Mouse (Mus musculus) erythroblast, adult 5-6 weeks (primary cell): ENCODE data around the gene Snrnp70. TPM values are rescaled to one million over a fixed set of nuclear protein-coding genes. Genes with fewer than 3 reads are reported as not detected.
"Not testable (repeated sequence)": the region's sequence is repeated elsewhere in the genome, so short reads cannot be mapped to it uniquely, and the experiment has no call there.

Experiments
- ATAC-seq: replicated peaks from 2 replicates; pipeline ENCODE4 v1.8.0; 2016; ENCODE audit warnings: moderate number of reproducible peaks, mild to moderate bottlenecking, moderate TSS enrichment, inconsistent platforms; ENCODE audit not compliant: poor library complexity, low FRiP score, severe bottlenecking
- total RNA-seq, 2 experiments: library from RNA; stranded (forward) in 1 of 2; stranded (reverse) in 1 of 2; fragments of 150-400 nt in 1 of 2; fragments of 200-764, 138-1000 nt in 1 of 2; gene quantifications; 2 replicates each; pipeline versions ENCODE4 v1.2.3 to v1.2.4; 2015 to 2017; ENCODE audit warnings: low replicate concordance in 2 of 2

Gene Snrnp70
- total RNA-seq, 2 experiments from 2014 or later: 50.5 to 169 TPM

DNA sequence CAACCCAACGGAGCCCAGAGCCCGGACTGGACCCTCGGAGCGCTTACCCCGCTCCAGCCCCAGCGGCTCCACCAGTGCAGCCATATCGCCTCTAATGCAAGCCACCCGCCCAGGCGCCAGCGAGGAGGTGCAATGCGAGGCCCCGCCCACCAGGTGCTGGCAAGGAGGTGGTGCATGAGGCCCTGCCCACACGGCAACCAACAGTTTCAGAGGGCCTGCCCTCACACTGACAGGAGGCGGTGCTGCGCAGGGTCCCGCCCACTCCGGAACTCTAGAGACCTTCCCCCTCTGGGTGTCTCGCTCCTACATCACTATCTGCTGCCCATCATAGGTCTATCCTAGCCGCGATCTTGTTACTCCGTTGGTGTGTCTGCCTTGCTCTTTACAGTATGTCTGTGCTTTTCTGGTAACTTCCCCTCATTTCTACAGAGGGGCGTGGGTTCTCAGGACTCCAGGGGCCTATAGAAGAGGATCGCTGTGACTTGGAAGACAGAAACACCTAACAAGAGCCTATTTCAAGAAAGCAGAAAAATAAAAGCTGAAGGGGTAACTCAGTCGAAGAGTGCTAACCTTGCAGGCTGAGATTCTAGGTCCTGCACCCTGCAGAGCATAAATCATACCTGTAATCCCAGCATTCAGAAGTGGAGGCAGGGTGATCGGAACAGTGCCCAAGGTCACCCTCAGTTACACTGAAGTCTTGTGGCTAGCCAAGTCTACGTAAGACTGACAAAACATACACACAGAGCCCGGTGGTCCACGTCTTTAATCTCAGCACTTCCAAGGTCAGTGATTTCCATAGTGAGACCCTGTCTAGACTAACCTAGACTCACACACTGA lies 24.8 kb downstream of the Snrnp70 start, which contains the start of gene Lin7b:
Lin7b (minus strand) TSS at position 109 of the 837 bp plus-strand sequence.
- ATAC-seq: peak; percentile 62

DNA sequence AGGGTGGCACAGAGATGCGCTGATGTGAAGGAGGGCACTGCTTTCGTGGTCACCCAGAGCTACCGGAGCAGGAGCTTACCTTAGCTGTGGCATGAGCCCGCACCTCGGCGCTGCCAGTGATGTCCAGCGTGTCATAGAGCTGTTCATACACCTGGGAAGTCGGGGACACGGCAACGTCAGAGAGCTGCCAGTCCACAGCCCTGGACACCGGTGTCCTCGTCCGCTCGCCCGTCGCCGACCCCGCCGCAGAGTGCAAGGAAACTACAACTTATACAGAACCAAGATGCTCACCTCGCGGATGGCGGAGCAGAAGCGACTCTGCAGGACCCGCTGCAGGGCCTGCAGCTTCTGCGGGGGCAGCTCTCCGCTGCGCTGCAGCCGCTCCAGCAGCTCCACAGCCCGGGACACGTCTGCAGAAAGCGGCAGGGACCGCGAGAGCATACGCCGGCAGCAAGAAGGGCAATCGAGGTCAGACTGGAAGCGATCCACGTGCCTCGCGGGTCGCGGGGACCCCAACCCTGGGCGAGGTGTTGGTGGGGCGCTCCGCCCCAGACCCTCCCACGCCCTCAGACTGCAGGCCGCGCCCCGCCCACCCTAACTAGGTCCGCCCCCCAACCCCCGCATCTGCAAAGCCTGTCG lies 25.6 kb downstream of the Snrnp70 start:
- ATAC-seq: no peak

DNA sequence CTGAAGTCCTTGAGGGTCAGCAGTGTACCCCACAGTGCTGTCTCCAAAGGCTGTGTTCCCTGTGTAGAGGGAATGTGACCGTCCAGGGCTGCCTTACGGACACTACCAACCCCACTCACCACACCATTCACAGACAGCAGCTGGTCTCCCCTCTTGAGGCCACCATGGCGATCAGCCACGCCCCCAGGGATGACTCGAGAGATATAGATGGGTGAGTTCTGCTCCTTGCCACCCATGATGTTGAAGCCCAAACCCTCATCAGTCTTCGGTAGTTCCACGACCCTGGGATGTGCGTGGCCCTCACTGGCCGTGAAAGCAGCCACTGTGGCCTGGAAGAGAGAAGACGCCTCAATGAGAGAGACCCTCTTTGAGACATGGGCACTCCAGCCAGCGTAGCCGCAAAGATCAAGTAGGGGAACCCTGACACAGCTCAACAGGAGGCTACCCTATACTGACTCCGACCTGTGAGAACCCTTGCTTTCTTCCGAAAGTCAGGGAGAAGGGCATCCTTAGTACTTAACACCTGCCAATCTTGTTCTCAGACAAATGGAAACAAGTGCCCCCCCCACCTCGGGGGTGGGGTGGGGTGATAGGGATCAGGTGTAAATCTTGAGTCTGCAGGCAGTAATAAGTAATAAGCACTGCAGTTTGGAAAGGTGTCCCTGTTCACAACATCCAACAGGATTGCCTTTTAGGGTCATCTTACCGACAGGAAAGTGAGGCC lies 26.4 kb downstream of the Snrnp70 start:
- no peak for ATAC-seq

DNA sequence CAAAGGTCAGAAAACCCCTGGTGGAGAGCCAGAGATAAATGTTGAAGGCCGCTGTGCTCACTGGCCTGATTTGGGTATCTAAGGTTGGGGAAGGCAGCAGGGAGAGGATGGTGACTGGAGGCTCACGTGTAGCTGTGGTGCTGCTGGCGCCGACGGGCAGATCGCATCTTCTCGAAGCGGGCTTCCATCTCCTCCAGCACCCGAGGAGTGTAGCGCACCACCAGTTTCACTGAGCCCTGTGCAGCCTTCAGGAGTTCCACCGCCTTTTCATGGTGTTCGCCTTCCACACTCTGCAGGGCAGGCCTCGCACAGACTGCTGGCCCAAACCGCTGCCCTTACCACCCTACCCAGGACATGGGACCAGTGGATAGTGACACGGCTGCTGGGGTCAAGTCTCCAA lies 27.4 kb downstream of the Snrnp70 start:
- ATAC-seq: no peak

DNA sequence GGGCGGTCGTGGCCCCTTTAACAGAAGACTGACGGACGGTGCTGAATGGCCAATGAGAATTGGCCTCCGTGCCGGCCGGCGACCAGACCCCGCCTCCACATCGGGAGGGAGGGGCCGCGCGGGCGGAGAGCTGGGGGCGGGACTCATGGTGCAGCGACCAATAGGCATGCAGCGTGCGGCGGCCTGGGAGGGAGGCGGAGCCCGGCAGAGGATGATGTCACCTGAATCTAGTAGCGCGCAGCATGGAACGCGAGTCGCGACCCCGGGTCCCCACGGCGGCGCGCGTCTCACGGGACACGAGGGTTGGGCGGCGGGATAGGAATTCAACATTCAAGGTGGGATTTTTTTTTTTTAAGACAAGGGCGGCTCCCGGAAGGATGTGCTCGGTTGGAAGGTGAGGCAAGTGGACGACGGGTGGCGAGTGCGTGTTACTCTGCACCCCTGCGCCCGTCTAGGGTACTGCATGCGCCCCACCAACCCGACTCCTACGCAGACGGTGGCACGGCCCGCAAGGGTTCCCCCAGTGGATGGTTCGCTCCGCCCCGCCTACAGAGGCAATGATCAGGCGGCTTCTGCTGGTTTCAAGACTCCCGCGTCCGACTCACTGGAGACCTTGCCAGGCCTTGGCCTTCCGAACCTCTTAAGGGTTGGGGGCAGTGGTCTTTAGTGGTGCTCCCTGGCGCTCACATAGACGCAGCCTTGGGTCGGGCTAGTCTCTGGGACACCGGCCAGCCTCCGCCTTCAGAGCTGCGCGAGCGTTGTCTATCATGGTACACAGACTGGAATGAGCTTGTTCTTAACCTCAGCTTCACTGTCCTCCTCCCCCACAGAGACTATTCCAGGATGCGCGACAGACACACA lies 28.3 kb downstream of the Snrnp70 start:
- peak; percentile 87 for ATAC-seq

DNA sequence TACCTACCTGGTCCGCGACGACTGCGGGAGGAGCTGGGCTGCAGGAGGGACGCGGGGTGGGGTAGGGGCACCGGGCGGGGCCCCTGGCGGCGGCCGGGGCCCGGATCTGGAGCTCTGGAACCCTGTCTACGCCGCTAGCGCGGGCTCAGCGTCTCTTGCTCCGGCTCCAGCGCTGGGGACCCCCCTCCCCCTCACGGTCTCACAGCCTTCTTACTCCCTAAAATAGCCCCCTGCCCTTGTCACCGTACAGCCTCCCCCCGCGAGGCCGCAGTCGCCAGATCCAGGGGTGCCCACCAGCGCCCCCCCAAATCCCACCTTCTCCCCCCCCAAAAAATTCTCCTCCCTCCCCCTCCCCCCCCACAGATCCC lies 28.9 kb downstream of the Snrnp70 start, which contains the start of gene Ppfia3:
Ppfia3 (minus strand) TSS at position 368 of the 368 bp plus-strand sequence.
- ATAC-seq: no peak

DNA sequence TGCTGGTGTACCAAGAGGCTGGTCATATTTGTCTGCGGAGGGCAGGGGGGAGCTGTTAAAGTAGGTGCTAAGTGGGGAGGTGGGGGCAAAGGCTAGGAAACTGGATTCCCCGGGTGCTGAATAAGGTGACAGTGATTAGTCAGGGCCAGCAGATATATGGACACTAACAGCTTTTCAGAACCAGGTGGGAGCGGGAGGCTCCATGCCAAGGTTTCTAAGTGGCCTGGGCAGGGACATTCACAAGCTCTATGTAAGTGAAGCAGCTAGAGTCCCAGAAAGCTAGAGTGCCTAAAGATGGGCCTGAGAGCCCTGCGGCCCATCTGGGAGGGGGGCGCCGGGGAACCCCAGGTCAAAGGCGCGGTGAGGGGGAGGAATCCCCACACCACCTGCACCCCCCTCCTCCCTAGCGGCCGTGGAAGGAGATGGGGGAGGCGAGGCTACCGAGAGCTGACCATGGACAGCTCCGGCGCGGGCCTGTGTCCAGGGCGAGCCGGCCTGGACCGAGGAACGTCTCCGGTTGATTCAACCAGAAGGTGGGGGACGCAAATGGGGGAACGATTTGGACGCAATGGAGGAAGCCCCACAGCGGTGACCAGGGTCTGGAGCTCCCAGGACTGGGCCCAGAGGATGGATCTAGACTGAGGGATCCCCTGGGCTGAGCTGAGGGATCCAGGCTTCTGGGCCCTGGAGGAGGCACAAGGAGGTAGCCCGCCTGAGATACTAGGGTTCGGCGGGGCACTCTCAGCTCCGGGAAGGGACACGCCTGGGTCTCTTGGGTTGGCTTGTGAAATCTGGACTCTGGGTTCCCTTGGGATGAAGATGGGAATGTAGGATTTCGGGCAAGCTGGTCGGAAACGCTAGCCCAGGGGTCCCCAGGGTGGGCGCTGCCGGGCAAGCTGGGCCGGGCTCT lies 29.5 kb downstream of the Snrnp70 start:
- ATAC-seq: no peak

DNA sequence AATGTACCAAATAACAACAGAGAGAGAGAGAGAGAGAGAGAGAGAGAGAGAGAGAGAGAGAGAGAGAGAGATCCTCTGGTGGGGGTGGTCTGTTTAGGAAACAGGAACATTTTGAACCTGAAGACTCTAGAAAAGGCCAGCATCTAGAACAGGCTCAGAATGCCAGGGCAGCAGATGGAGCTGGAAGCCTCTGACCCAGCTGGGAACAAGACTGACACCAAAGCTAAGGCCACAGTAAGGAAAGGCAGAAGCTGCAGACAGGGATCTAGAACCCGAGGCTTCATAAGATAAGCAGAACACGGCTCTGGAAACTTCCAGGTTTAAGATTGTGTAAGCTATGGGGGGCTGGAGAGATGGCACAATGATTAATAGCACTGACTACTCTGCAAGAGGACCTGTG lies 31.6 kb downstream of the Snrnp70 start:
- no peak for ATAC-seq

DNA sequence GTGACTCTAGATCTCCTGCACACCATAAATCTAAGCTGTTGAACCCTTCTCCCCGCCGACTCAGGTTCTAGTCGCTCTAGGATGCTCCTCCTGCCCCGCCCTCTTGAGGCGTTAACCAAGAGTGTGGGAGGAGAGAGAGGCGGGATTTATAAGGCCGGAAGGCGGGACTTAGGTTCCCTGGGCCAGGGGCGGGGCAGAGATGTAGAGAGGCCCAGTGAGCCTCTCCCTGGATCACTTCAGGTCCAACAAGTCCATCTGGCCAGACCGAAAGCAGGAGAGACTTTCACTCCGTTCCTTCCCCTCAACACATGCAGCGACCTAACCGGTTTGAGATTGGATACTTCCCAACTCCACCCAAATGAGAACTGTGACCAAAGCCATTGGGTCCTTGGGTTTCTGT lies 32.7 kb downstream of the Snrnp70 start:
- no peak for ATAC-seq

DNA sequence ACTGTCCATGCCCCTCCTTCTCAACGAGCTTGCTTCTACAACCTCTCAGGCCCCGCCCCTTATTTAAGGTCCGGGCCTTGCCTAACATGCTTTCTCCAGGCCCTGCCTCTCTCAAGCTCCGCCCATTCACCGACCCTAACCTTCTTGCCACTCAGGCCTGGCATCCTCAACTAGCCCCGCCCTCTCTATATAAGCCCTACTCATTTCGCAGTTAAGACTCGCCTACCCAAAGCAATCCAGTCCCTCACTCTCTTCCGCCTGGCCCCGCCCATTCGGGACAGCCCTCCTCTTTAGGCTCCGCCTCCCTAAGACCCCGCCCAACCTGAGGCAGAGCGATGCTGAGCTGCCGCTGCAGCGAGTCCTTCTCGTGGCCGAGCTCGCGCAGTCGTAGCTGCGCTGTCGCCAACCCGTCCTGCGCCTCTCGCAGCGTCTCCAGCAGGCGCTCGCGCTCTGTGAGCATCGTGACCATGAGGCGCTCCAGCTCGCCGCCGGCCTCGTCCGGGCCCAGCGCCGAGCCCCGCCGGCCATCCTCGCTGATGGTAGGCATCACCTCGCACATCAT lies 34.2 kb downstream of the Snrnp70 start:
- no peak for ATAC-seq

DNA sequence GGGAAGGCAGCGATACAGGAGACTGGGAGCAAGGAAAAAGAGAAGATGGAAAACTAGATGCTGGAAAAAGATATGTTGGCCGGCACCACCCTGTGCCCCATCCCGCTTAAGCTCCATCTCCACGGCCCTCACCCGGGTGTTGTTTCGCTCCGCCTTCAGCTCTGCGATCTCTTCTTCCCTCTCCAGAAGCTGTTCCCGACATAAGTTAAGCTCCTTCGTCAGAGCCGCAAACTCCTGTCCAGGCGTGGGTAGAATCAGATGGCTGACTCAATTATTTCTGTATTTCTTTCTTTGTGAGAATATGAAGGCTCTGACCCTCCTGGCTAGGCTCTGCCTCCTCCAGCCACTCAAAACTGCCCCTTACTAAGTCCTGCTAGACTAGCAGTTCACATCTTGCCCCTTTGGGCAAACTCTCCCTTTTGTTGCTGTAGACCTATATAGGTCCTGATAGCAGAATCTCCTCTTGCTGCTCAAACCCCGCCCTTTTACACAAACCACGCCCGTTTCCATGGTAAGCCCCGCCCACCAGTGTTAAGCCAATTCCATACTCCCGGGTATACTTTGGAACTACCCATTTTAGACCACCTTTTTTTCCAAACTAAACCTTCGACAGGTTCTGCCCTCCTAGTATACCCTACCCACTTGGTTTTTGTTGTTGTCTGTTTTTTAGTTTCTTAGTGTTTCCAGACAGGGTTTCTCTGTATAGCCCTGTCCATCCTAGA lies 35.0 kb downstream of the Snrnp70 start:
- no peak for ATAC-seq

DNA sequence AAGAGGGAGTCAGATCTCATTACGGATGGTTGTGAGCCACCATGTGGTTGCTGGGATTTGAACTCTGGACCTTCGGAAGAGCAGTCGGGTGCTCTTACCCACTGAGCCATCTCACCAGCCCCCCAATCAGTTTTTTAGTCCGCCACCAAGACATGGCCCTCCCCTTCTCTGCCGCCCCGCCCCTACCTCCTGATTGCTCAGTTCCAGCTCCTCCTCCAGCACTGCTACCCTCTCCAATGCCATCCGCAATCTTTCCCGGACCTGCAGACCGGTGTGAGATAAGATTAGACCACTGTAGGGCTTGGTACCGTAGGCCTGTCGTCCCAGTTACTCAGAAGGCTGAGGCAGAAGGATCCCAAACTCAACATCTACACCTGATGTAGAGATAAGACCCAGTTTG lies 36.5 kb downstream of the Snrnp70 start:
- ATAC-seq: not testable (repeated sequence)

DNA sequence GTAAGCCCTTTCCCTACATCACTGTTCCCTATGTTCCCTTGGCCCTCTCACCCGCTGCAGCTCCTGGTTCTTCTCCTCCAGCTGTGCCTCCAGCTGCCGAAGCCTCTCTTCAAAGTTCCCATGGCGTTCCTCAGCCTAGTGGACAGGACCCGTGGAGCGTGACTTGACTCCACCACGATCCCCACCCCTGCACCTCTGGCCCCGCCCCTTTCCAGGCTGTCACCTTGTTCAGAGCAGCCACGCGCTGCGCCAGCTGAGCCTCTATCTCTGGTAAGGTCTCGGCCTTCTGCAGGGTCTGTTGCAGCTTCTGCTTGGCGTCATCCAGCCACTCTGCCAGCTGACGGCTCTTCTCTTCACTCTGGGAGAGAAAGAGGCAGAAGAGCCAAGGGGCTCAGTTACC lies 39.5 kb downstream of the Snrnp70 start:
- no peak for ATAC-seq

DNA sequence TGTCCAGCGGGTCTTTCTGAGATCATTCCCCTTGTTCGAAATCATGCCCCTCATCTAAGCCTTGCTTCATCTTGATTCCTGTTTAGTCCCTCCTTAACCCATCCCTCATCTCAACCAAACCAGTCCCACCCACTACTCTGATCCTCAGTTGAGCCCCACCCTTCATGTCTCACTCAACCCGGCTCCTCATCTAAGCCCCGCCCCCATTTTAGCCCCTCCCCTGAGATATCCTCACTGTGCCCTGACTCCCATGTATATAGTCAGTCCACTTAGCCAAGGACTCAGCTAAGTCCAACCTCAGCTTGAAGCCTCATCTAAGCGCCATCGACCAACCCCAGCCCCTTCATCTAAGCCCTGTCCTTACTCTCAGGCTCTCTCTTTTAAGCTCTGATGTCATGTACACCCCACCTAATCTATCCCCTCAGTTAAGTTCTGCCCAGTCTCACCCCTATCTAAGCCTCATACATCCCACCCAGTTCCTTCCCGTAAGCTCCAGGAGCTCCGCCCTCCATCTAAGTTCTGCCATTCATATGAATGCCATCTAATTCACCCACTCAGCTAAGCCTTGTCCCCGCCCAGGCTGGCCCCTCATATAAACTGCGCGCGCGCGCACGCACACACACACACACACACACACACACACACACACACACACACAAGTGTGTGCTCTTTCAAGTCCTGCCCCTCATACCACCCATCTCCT lies 40.1 kb downstream of the Snrnp70 start:
- no peak for ATAC-seq

DNA sequence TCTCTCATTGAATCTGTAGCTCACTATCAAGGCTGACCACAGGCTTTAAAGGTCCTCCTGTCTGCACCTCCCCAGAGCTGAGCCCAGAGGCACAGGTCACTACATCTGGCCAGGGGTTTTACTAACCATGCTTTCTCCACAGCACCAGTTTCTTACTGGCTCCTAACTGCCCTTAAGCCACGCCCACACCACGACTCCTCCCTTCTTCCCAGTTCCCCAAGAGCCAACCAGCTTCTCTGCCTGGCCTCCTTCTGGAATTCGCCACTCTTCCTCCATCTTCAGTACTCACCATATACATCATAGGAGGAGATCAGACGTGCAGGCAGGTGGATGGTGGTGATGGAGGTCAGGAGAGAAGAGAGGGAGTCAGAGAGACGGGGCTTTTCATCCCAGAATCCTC lies 42.5 kb downstream of the Snrnp70 start:
- no peak for ATAC-seq

DNA sequence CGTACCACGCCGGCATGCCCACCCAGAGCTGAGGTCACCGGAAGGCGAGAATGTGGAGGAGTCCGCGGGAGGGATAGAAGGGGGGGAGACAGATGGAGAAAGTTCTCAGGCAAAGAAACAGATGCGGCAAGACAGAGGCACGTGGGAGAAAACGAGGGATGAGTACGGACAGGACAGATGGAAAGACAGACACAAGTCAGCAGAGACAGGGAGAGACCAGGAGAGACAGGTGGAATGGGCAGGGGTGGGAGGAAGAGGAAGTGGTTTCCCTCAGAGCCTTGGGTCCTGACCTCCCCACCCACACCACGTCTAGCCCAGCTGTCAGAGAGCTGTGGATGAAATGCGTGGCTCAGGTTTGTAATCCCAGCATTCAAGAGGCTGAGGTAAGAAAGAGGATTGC lies 48.6 kb downstream of the Snrnp70 start:
- ATAC-seq: no peak

DNA sequence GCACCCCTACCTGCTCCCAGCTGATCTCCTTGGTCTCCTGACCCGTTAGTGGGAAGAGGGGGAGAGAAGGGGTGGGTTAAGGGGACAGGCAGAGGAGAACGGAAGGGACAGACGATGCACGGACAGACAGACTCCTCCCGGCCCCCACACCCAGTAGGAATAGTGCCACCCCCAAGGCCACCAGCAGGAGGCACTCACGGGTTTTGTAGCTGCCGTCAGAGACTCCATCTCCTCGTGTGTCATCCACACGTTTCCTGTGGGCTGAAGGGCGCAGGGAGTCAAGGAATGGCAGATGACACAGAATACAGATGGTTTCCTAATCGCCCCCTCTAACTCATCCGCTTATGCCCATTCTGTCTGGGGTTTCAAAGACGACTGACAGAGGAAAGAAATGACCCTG lies 52.0 kb downstream of the Snrnp70 start:
- ATAC-seq: no peak
